Mouse (Mus musculus) liver, embryonic 16.5 days (tissue): ENCODE measurements around the gene Sult1e1. TPM values are rescaled to one million over a fixed set of nuclear protein-coding genes. Genes with fewer than 3 reads are reported as not detected.

Source experiments
- ATAC-seq: fragments of 200-750 bp; cut with Nextera tagmentation; 2 replicates; pipeline ENCODE4 v1.8.0; 2017; ENCODE audit warnings: low read depth, mild to moderate bottlenecking, moderate number of reproducible peaks, moderate library complexity
- H3K27ac ChIP-seq: fragments of 300-500 bp; sonication (generic); 2 replicates; pipeline ENCODE4 v1.5.1; 2014; ENCODE audit warnings: mild to moderate bottlenecking, low read length
- H3K27me3 ChIP-seq: fragments of 300-500 bp; sonication (generic); 2 replicates; pipeline ENCODE4 v1.6.1; 2014; ENCODE audit warnings: low read depth, low read length, mixed read lengths; ENCODE audit not compliant: control insufficient read depth, insufficient read depth
- H3K36me3 ChIP-seq: fragments of 300-500 bp; sonication (generic); 2 replicates; pipeline ENCODE4 v1.6.1; 2014; ENCODE audit warnings: mild to moderate bottlenecking; ENCODE audit not compliant: control insufficient read depth, insufficient read depth
- H3K4me1 ChIP-seq: fragments of 300-500 bp; sonication (generic); 2 replicates; pipeline ENCODE4 v1.6.1; 2014; ENCODE audit warnings: low read depth, low read length, mixed read lengths; ENCODE audit not compliant: control insufficient read depth
- H3K4me2 ChIP-seq: fragments of 300-500 bp; sonication (generic); 2 replicates; pipeline ENCODE4 v1.6.1; 2014; ENCODE audit warnings: low read depth, low read length, mixed read lengths
- H3K4me3 ChIP-seq: fragments of 300-500 bp; sonication (generic); 2 replicates; pipeline ENCODE4 v1.5.1; 2014; ENCODE audit warnings: low read depth, mild to moderate bottlenecking, low read length
- H3K9ac ChIP-seq: fragments of 300-500 bp; sonication (generic); 2 replicates; pipeline ENCODE4 v1.6.1; 2014; ENCODE audit warnings: low read depth, low read length
- H3K9me3 ChIP-seq: fragments of 300-500 bp; sonication (generic); replicated peaks from 2 replicates; pipeline ENCODE4 v1.6.1; 2016; ENCODE audit warnings: low read length; ENCODE audit not compliant: control insufficient read depth
- WGBS: fragments of 180-500 bp; shearing (Covaris S2); extraction: QIAGEN DNeasy Blood & Tissue Kit; methylation state at CpG from one replicate; pipeline ENCODE4 v1.1.7; 2014; ENCODE audit not compliant: insufficient replicate concordance; 5-methylcytosine and 5-hydroxymethylcytosine counted together
- microRNA-seq: library from miRNA; unstranded; fragments of <30 nt; microRNA quantifications from one replicate; pipeline ENCODE4, GENCODE M21; 2016
- polyA plus RNA-seq: library from polyadenylated mRNA; unstranded; fragments of >200 nt; fragmentation: Nextera tagmentation; extraction: Ambion mirVana; gene quantifications from 2 replicates; pipeline ENCODE4 v1.2.1, GENCODE M21; 2015

Gene Sult1e1
- polyA plus RNA-seq, 1 experiment from 2014 or later = not detected

DNA sequence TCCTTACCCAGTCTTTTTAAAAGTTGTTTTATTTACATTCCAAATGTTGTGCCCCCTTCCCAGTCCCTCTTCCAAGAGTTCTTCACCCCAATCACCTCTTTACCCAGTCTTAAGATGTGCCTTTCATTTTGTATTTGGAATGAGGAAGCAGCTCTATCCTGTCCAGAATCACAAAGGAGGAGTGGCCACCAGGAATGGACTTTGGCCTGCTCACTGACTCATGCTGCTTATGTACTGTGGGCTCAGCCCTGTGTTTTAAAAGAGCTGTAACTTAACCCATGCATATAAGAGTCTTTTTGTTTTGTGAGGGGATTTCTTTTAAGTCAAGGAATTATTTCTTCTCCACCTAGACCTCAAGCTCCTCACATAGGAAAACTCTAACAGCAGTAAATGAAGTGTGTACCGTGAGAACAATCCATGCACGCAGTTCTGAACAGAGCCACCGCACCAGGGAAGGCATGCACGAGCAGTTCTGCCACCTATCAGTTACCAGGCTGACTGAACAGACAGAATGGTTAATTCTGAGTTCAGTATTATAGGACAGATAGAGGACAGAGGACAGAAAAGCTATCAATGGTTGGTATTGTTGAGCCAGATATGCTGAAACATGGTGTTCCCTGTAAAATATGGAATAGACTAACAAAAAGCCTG lies 55.3 kb downstream of the Sult1e1 start:
- peak overlapping the region; percentile 57 for H3K27ac ChIP-seq
- no peak overlapping the region for H3K4me3 ChIP-seq
- no peaks in the 10 kb centered on the region for H3K4me1 ChIP-seq
- 57% methylated on average over 4 of the region's 4 CpGs for WGBS
- H3K4me2 ChIP-seq = no peak overlapping the region
- no peaks in the 10 kb centered on the region for H3K27me3 ChIP-seq
- no peaks in the 10 kb centered on the region for H3K9me3 ChIP-seq
- no peak overlapping the region for H3K9ac ChIP-seq
- H3K36me3 ChIP-seq = no peaks in the 10 kb centered on the region
- peak; percentile 83 for ATAC-seq

DNA sequence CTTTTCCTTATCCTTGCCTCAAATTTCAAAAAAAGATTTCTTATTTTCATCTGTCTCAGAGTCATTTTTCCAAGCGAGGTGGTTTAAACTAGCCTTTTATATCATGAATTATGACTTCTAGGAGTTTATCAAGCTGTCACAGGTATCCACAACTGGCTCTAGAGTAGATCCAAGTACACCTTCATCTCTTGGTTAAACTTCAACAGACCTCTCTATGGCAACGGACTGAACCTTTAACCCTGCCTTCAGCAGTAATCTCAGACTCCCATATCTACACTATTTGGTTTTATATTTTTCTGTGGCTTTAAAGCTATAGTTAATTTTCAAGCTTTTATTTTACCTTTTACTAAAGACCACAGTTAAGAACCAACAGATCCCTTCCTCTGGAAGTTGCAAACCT lies 59.1 kb downstream of the Sult1e1 start:
- Histone ChIP-seq H3K9ac (no peak overlapping the region), H3K4me1 (no peaks in the 10 kb centered on the region), H3K27ac (no peak overlapping the region), H3K9me3 (no peaks in the 10 kb centered on the region), H3K4me3 (no peak overlapping the region), H3K27me3 (no peaks in the 10 kb centered on the region), H3K4me2 (no peak overlapping the region), H3K36me3 (no peaks in the 10 kb centered on the region)
- 42% methylated on average over 2 of the region's 2 CpGs for WGBS
- peak; percentile 77 for ATAC-seq

Small RNAs within 50 kb of the gene (microRNA-seq; reads per million reads assigned to microRNA genes)
- 21.4 reads per million, percentile 38 among the genes with 10 or more reads in this experiment for gene Mir3969

Other genes with a start within 250 kb of the Sult1e1 start
- not detected in 2 replicates for gene Ugt2b38, start 167.4 kb downstream of the Sult1e1 start, polyA plus RNA-seq
- not detected in 2 replicates for gene Ugt2a2, start 109.3 kb downstream of the Sult1e1 start, polyA plus RNA-seq
- not detected in 2 replicates for gene Gm43638, start 104.8 kb downstream of the Sult1e1 start, polyA plus RNA-seq
- not detected in 2 replicates for gene Ugt2a1, start 100.7 kb downstream of the Sult1e1 start, polyA plus RNA-seq
- gene Sult1b1, start 53.4 kb downstream of the Sult1e1 start, polyA plus RNA-seq = 1.6 and 1.7 TPM in 2 replicates
- gene Sult1d1, start 22.6 kb downstream of the Sult1e1 start, polyA plus RNA-seq = 6.0 and 6.4 TPM in 2 replicates
- not detected in 2 replicates for gene Csn1s1, start 74.6 kb upstream of the Sult1e1 start, polyA plus RNA-seq
- gene Csn2, start 108.0 kb upstream of the Sult1e1 start, polyA plus RNA-seq = not detected in 2 replicates
- gene Csn1s2a, start 183.0 kb upstream of the Sult1e1 start, polyA plus RNA-seq = not detected in 2 replicates
- not detected in 2 replicates for gene Csn1s2b, start 216.5 kb upstream of the Sult1e1 start, polyA plus RNA-seq
- gene Prr27, start 234.1 kb upstream of the Sult1e1 start, polyA plus RNA-seq = not detected in 2 replicates